Mouse (Mus musculus) myocyte (in vitro differentiated cells): ENCODE data around the gene Plvap. TPM values are rescaled to one million over a fixed set of nuclear protein-coding genes. Genes with fewer than 3 reads are reported as not detected.
"Not testable (repeated sequence)": the region's sequence is repeated elsewhere in the genome, so short reads cannot be mapped to it uniquely, and the experiment has no call there.

ENCODE experiments used
- H3K27me3 ChIP-seq: one replicate; pipeline ENCODE4 v1.6.1; 2011; ENCODE audit not compliant: control insufficient read depth, insufficient read depth, insufficient read length
- H3K36me3 ChIP-seq: one replicate; pipeline ENCODE4 v1.6.1; 2011; ENCODE audit not compliant: control insufficient read depth, insufficient read depth
- H3K4me2 ChIP-seq: one replicate; pipeline ENCODE4 v1.6.1; 2011; ENCODE audit warnings: low read depth, control low read depth
- H3K4me3 ChIP-seq: one replicate; pipeline ENCODE4 v1.5.1; 2011; ENCODE audit warnings: mild to moderate bottlenecking, control low read depth, moderate library complexity
- H3K79me2 ChIP-seq: one replicate; pipeline ENCODE4 v1.6.1; 2011; ENCODE audit not compliant: control insufficient read depth, insufficient read depth
- H3ac ChIP-seq: one replicate; pipeline ENCODE4 v1.6.1; 2011; ENCODE audit not compliant: control insufficient read depth, insufficient read length
- CEBPB ChIP-seq: IDR thresholded peaks from 2 replicates; pipeline ENCODE4 v1.6.1; 2011; ENCODE audit warnings: mild to moderate bottlenecking, moderate library complexity; ENCODE audit not compliant: poor library complexity, insufficient read depth, severe bottlenecking
- E2F4 ChIP-seq: IDR thresholded peaks from one replicate; pipeline ENCODE4 v1.6.1; 2011; ENCODE audit warnings: mild to moderate bottlenecking, control low read depth, moderate library complexity; ENCODE audit not compliant: insufficient read depth
- MAX ChIP-seq: IDR thresholded peaks from one replicate; pipeline ENCODE4 v1.6.1; 2011; ENCODE audit warnings: low read depth, mild to moderate bottlenecking, control low read depth
- MYOD1 ChIP-seq, 3 experiments: IDR thresholded peaks; one replicate each; pipeline ENCODE4 v1.6.1; 2011; ENCODE audit warnings: control low read depth in 2 of 3, low read depth in 2 of 3, mild to moderate bottlenecking in 2 of 3, moderate library complexity in 1 of 3; ENCODE audit not compliant: insufficient read length in 2 of 3, control insufficient read depth in 1 of 3
- MYOG ChIP-seq, 3 experiments: IDR thresholded peaks; one replicate each; pipeline ENCODE4 v1.6.1; 2011; ENCODE audit warnings: control low read depth in 2 of 3, low read depth in 2 of 3, mild to moderate bottlenecking in 2 of 3; ENCODE audit not compliant: insufficient read length in 2 of 3, control insufficient read depth in 1 of 3, insufficient read depth in 1 of 3
- POLR2A ChIP-seq: IDR thresholded peaks from one replicate; pipeline ENCODE4 v1.6.1; 2011; ENCODE audit warnings: low read depth, mild to moderate bottlenecking, control low read depth, moderate library complexity; ENCODE audit not compliant: insufficient read length
- POLR2AphosphoS2 ChIP-seq: IDR thresholded peaks from one replicate; pipeline ENCODE4 v1.6.1; 2011; ENCODE audit warnings: low read depth, control low read depth; ENCODE audit not compliant: insufficient read length
- REST ChIP-seq: IDR thresholded peaks from one replicate; pipeline ENCODE4 v1.6.1; 2011; ENCODE audit warnings: mild to moderate bottlenecking, control low read depth, moderate library complexity; ENCODE audit not compliant: insufficient read depth, insufficient read length
- SRF ChIP-seq: IDR thresholded peaks from one replicate; pipeline ENCODE4 v1.6.1; 2011; ENCODE audit warnings: low read depth; ENCODE audit not compliant: control insufficient read depth, insufficient read length
- TCF12 ChIP-seq: IDR thresholded peaks from one replicate; pipeline ENCODE4 v1.6.1; 2011; ENCODE audit warnings: mild to moderate bottlenecking, control low read depth; ENCODE audit not compliant: poor library complexity, insufficient read depth, severe bottlenecking
- TCF3 ChIP-seq: IDR thresholded peaks from one replicate; pipeline ENCODE4 v1.6.1; 2011; ENCODE audit warnings: low read depth, control low read depth; ENCODE audit not compliant: insufficient read length
- USF1 ChIP-seq: IDR thresholded peaks from one replicate; pipeline ENCODE4 v1.6.1; 2011; ENCODE audit warnings: low read depth, mild to moderate bottlenecking, control low read depth, moderate library complexity
- polyA plus RNA-seq: library from polyadenylated mRNA; unstranded; fragments of >200 nt; fragmentation: generic; extraction: Trizol; gene quantifications from one replicate; pipeline ENCODE4 v1.2.1, GENCODE M21; 2012; ENCODE audit warnings: missing spikeins

The Plvap gene
- polyA plus RNA-seq, 1 experiment, result 0.18 TPM

GRCm38 (mm10) chr8:71534263-71534810 is 22.8 kb upstream of the Plvap start:
- Histone ChIP-seq H3ac (no peak overlapping the region), H3K79me2 (no peaks in the 10 kb centered on the region), H3K27me3 (no peaks in the 10 kb centered on the region), H3K4me3 (no peak overlapping the region), H3K36me3 (no peaks in the 10 kb centered on the region), H3K4me2 (no peak overlapping the region)
- no peak for TF ChIP-seq SRF
- no peak for TF ChIP-seq REST
- no peak for TF ChIP-seq CEBPB
- no peak for TF ChIP-seq USF1
- TF ChIP-seq TCF12, result no peak
- TF ChIP-seq TCF3, result no peak
- TF ChIP-seq POLR2AphosphoS2, result no peak
- TF ChIP-seq MAX, result no peak
- TF ChIP-seq MYOG (IDR thresholded peaks at IDR 0.05; ENCODE audit: control insufficient read depth in 1 of 3, insufficient read depth in 1 of 3, insufficient read length in 2 of 3, low read depth in 2 of 3), result no peak
- TF ChIP-seq POLR2A, result no peak
- TF ChIP-seq MYOD1 (IDR thresholded peaks at IDR 0.05; ENCODE audit: control insufficient read depth in 1 of 3, insufficient read length in 2 of 3, low read depth in 2 of 3), result no peak
- no peak for TF ChIP-seq E2F4

- not testable (repeated sequence) for H3K27me3 ChIP-seq, H3K79me2 ChIP-seq, H3K36me3 ChIP-seq, H3K4me3 ChIP-seq, H3ac ChIP-seq, H3K4me2 ChIP-seq
Measured at GRCm38 (mm10) chr8:71530735-71531467, 19.3 kb upstream of the Plvap start.

- Histone ChIP-seq H3K27me3 (peaks cover 8% of the 10 kb centered on the region), H3K79me2 (no peaks in the 10 kb centered on the region), H3K36me3 (no peaks in the 10 kb centered on the region), H3K4me2 (no peak overlapping the region), H3K4me3 (no peak overlapping the region), H3ac (no peak overlapping the region)
- TF ChIP-seq SRF, result no peak
- TF ChIP-seq TCF12, result no peak
- TF ChIP-seq MAX, result no peak
- TF ChIP-seq POLR2AphosphoS2, result no peak
- TF ChIP-seq TCF3, result no peak
- no peak for TF ChIP-seq POLR2A
- TF ChIP-seq REST, result no peak
- no peak for TF ChIP-seq USF1
- TF ChIP-seq E2F4, result no peak
- TF ChIP-seq MYOD1 (IDR thresholded peaks at IDR 0.05; ENCODE audit: control insufficient read depth in 1 of 3, insufficient read length in 2 of 3, low read depth in 2 of 3), result no peak
- TF ChIP-seq CEBPB, result no peak
Measured at GRCm38 (mm10) chr8:71528362-71529073, 17.0 kb upstream of the Plvap start.

- Histone ChIP-seq H3K79me2 (no peaks in the 10 kb centered on the region), H3ac (no peak overlapping the region), H3K27me3 (peaks cover 8% of the 10 kb centered on the region), H3K4me3 (no peak overlapping the region), H3K36me3 (no peaks in the 10 kb centered on the region), H3K4me2 (no peak overlapping the region)
- TF ChIP-seq TCF12, result no peak
- TF ChIP-seq MYOG (IDR thresholded peaks at IDR 0.05; ENCODE audit: control insufficient read depth in 1 of 3, insufficient read depth in 1 of 3, insufficient read length in 2 of 3, low read depth in 2 of 3), result no peak
- TF ChIP-seq E2F4, result no peak
- no peak for TF ChIP-seq SRF
- TF ChIP-seq REST, result no peak
- no peak for TF ChIP-seq CEBPB
- TF ChIP-seq MAX, result no peak
- no peak for TF ChIP-seq POLR2A
- TF ChIP-seq MYOD1 (IDR thresholded peaks at IDR 0.05; ENCODE audit: control insufficient read depth in 1 of 3, insufficient read length in 2 of 3, low read depth in 2 of 3), result no peak
- TF ChIP-seq POLR2AphosphoS2, result no peak
- TF ChIP-seq USF1, result no peak
- no peak for TF ChIP-seq TCF3
Measured at GRCm38 (mm10) chr8:71527162-71527870, 15.8 kb upstream of the Plvap start.
